Mouse (Mus musculus): ENCODE measurements around the gene Pde7b. TPM values are rescaled to one million over a fixed set of nuclear protein-coding genes. Genes with fewer than 3 reads are reported as not detected.
A peak's percentile ranks its signal among the peaks of the same experiment; 100 is the strongest.

Gene Pde7b
- total and polyA plus RNA-seq, 3 experiments, result 0.22 TPM; not detected in 2

DNA sequence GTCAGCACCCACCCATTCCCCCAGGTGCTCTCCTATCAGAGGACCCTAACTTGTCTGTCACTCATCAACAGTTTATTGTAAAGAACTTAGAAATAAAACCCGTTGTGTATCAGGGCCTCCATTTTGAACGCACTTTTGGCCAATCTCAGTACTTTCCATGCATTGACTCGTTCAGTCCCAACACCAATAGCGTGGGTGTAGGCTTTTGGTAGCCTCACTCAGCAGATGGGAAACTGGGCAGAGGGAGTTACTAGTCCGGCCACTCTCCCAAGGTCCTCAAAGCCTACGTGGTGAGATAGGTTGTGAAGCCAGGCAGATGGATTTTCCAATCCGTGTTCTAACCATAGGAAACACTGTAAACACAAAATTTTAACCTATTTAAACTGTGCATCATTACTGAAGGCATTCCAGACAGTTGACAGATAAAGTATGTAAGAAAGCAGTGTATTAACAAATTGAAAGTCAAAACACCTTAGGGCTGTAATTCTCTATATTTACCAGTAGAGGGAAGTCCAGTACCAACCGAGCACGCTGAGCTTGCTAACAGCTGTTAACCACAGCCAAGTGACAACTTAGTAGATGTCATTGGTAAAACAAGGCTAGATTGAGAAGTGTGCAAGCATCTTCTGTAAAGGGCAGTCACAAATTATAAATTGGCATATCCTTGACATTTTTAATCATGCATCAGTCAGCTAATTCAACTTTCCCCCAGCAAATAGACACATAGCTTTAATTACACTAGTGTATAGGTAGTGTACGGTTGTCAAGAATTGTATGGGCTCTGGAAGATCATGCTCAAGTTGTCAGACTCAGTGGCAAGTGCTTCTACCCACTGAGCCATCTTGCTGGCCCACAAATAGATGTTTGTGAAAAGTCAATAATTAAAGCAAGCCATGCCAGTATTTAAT, 363.1 kb downstream of the Pde7b start:
- Histone ChIP-seq H3K9me3 (replicated peaks) (no peaks in the 10 kb centered on the region), H3K27me3 (ENCODE audit: insufficient read depth, low read length) (no peaks in the 10 kb centered on the region), H3K4me1 (ENCODE audit: insufficient read depth, low read depth, low read length) (peaks cover 29% of the 10 kb centered on the region), H3K4me3 (ENCODE audit: low read depth, low read length) (no peak overlapping the region), H3K36me3 (replicated peaks) (peaks cover 60% of the 10 kb centered on the region)
- TF ChIP-seq CTCF (IDR thresholded peaks at IDR 0.05; ENCODE audit: low read depth, low read length) (peak; percentile 63), POLR2AphosphoS5 (IDR thresholded peaks at IDR 0.05; ENCODE audit: insufficient replicate concordance, low read depth, low read length) (no peak)
- DNase-seq (ENCODE audit: low spot score) (peak; percentile 25), ATAC-seq (ENCODE audit: extremely low read depth, insufficient number of reproducible peaks, low FRiP score, poor library complexity, severe bottlenecking) (no peak)

DNA sequence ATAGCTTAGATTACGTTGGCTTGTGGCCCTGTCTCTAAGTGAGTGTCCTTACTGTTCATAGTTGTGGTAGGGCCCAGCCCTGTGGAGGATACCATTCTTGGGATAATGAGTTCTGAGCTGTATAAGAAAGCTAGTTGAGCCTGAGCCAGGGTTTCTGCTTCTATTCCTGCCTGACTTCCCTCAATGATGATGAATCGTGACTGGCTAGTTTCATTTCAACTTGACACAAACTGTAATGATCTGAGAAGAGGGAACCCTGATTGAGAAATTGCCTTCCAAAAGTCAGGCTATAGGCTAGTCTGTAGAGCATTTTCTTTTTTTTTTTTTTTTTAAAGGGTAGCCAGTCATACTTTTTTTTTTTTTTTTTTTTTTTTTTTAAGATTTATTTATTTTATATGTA, 376.0 kb downstream of the Pde7b start:
- H3K36me3 ChIP-seq (replicated peaks), result peaks cover 59% of the 10 kb centered on the region
- TF ChIP-seq CTCF (IDR thresholded peaks at IDR 0.05; ENCODE audit: low read depth, low read length) (no peak), GATA2 (IDR thresholded peaks at IDR 0.05; ENCODE audit: borderline replicate concordance, low read depth, low read length) (no peak), POLR2AphosphoS5 (IDR thresholded peaks at IDR 0.05; ENCODE audit: insufficient replicate concordance, low read depth, low read length) (no peak), GATA1 (IDR thresholded peaks at IDR 0.05; ENCODE audit: borderline replicate concordance, low read length) (no peak), TAL1 (conservative IDR thresholded peaks at IDR 0.05; ENCODE audit: low read depth, low read length) (no peak)
- ATAC-seq (ENCODE audit: extremely low read depth, insufficient number of reproducible peaks, low FRiP score, poor library complexity, severe bottlenecking) (no peak), DNase-seq (ENCODE audit: low spot score) (no peak)
- no peaks in the 10 kb centered on the region for H3K27me3 ChIP-seq (ENCODE audit: insufficient read depth, low read length)
- H3K9me3 ChIP-seq (replicated peaks), result no peaks in the 10 kb centered on the region
- peaks cover 30% of the 10 kb centered on the region for H3K4me1 ChIP-seq (ENCODE audit: insufficient read depth, low read depth, low read length)
- peak overlapping the region; percentile 84; the same call in 1 of the 2 replicates for H3K4me3 ChIP-seq (ENCODE audit: low read depth, low read length)

Other genes starting within 250 kb of the Pde7b start
- 46.8 and 48.7 TPM in 2 replicates for gene Ahi1, start 227.5 kb upstream of the Pde7b start, total RNA-seq (2014; fragmentation: Nextera tagmentation)
- gene Ahi1, start 227.5 kb upstream of the Pde7b start, total RNA-seq (2017), result 16.3 and 17.2 TPM in 2 replicates
- 6.2 and 6.5 TPM in 2 replicates for gene Ahi1, start 227.5 kb upstream of the Pde7b start, polyA plus RNA-seq (2012)